In genomic region chr12:101027451-101028246, GRCm38 (mm10) we compare ENCODE assay signal across 8 mouse cellular contexts. TPM values are rescaled to one million over a fixed set of nuclear protein-coding genes. Genes with fewer than 3 reads are reported as not detected.
DNase-seq lines count a peak whose midpoint lies in the region; ATAC-seq lines count a peak whose summit lies in the region.

No protein-coding gene starts in this region.

- WGBS in hindbrain, embryonic 12.5 days: 1% methylated on average over 19 of the region's 19 CpGs
- 2% methylated on average over 19 of the region's 19 CpGs for WGBS in liver, embryonic 12.5 days (ENCODE audit: insufficient replicate concordance)

- H3K4me2 ChIP-seq in hindbrain, embryonic 12.5 days (replicated peaks): peak overlapping the region; percentile 84
- H3K4me2 ChIP-seq in liver, embryonic 12.5 days: peak overlapping the region; percentile 98

- peak; percentile 16; the same call in 1 of the 2 replicates for ATAC-seq in common myeloid progenitor, adult 5-6 weeks (replicated peaks; ENCODE audit: low read depth, poor library complexity, severe bottlenecking)
- ATAC-seq in hindbrain, embryonic 12.5 days (ENCODE audit: low FRiP score): no peak
- ATAC-seq in liver, embryonic 12.5 days: no peak

- peak overlapping the region; percentile 95; the same call in 1 of the 2 replicates for H3K27ac ChIP-seq in hindbrain, embryonic 12.5 days
- peak overlapping the region; percentile 95 for H3K27ac ChIP-seq in liver, embryonic 12.5 days

- H3K9ac ChIP-seq in hindbrain, embryonic 12.5 days: peak overlapping the region; percentile 91
- peak overlapping the region; percentile 98 for H3K9ac ChIP-seq in liver, embryonic 12.5 days

- peaks cover 41% of the 10 kb centered on the region for H3K4me1 ChIP-seq in hindbrain, embryonic 12.5 days
- H3K4me1 ChIP-seq in liver, embryonic 12.5 days: peaks cover 59% of the 10 kb centered on the region

- H3K9me3 ChIP-seq in hindbrain, embryonic 12.5 days (replicated peaks): no peaks in the 10 kb centered on the region
- H3K9me3 ChIP-seq in liver, embryonic 12.5 days (replicated peaks): no peaks in the 10 kb centered on the region

- peak; percentile 51 for DNase-seq in embryo, embryonic 10 days (ENCODE audit: low spot score)
- no peak for DNase-seq in embryo, embryonic 11 days
- DNase-seq in 3T3-L1 (ENCODE audit: low read depth, low spot score): peak; percentile 23
- peak; percentile 48 to 78 for DNase-seq in spleen, postnatal 4 days (ENCODE audit: low spot score in 2 of 2)
- no peak for DNase-seq in cerebellum, postnatal 4 days (ENCODE audit: low spot score in 2 of 2)

- H3K36me3 ChIP-seq in hindbrain, embryonic 12.5 days: no peaks in the 10 kb centered on the region
- H3K36me3 ChIP-seq in liver, embryonic 12.5 days: peaks cover 17% of the 10 kb centered on the region

- peak overlapping the region; percentile 71 for H3K4me3 ChIP-seq in hindbrain, embryonic 12.5 days
- peak overlapping the region; percentile 88 for H3K4me3 ChIP-seq in liver, embryonic 12.5 days

- H3K27me3 ChIP-seq in hindbrain, embryonic 12.5 days: 0 out of 2 replicates have a peak, but pooled peaks cover 7% of the 10 kb centered on the region
- no peaks in the 10 kb centered on the region for H3K27me3 ChIP-seq in liver, embryonic 12.5 days (replicated peaks)

RNA-seq across cellular contexts. Expression of gene Ccdc88c, which starts 1.2 kb away (rescaled TPM):
- total RNA-seq in common myeloid progenitor, adult 5-6 weeks (2017): 62.4 and 74.6 TPM in 2 replicates
- polyA plus RNA-seq in hindbrain, embryonic 12.5 days (2016; fragmentation: Nextera tagmentation; extraction: Ambion mirVana): 15.0 and 17.7 TPM in 2 replicates
- 8.4 and 9.6 TPM in 2 replicates for polyA plus RNA-seq in liver, embryonic 12.5 days (2016; fragmentation: Nextera tagmentation; extraction: Ambion mirVana)

RNA-seq across cellular contexts. Expression of gene Ppp4r3a, which starts 55.9 kb away (rescaled TPM):
- total RNA-seq in common myeloid progenitor, adult 5-6 weeks (2017): 192 and 228 TPM in 2 replicates
- 67.6 and 74.7 TPM in 2 replicates for polyA plus RNA-seq in hindbrain, embryonic 12.5 days (2016; fragmentation: Nextera tagmentation; extraction: Ambion mirVana)
- polyA plus RNA-seq in liver, embryonic 12.5 days (2016; fragmentation: Nextera tagmentation; extraction: Ambion mirVana): 50.1 TPM in 2 replicates

Comparison
In these comparisons a context has a peak if more than half of its experiments do, and no peak if none do; other contexts are left out.
1. DNase-seq: peak in embryo, embryonic 10 days (single experiment), 3T3-L1 (single experiment) and spleen, postnatal 4 days (2 of 2); none in embryo, embryonic 11 days (single experiment) and cerebellum, postnatal 4 days (0 of 2).